Mouse (Mus musculus): ENCODE data around the gene Mup13.
"Not testable (repeated sequence)": the region's sequence is repeated elsewhere in the genome, so short reads cannot be mapped to it uniquely, and the experiment has no call there.

The Mup13 gene

GRCm38 (mm10) chr4:61228186-61228585, at the start of gene Mup13:
TSS of gene Mup13 (minus strand) at chr4:61228286.
- DNase-seq (ENCODE audit: low spot score): not testable (repeated sequence)

Measured in MN1 (cell line).